Mouse (Mus musculus) stomach, postnatal 0 days (tissue): Measurements from ENCODE around the gene Psme2.

ENCODE experiments used
- CTCF ChIP-seq: IDR thresholded peaks from 2 replicates; pipeline ENCODE4 v1.5.1; 2016; ENCODE audit warnings: antibody characterized with exemption, low read depth, mild to moderate bottlenecking, moderate library complexity
- EP300 ChIP-seq: optimal IDR thresholded peaks from 2 replicates; pipeline ENCODE3; 2016; ENCODE audit warnings: antibody characterized with exemption

- no peak; the same call in 1 of the 2 replicates for TF ChIP-seq CTCF
- TF ChIP-seq EP300, result no peak
These were observed 498 bp upstream of the Psme2 start, which contains the start of gene Rnf31 for GRCm38 (mm10) chr14:55591331-55591891.
